In the genomic region with DNA sequence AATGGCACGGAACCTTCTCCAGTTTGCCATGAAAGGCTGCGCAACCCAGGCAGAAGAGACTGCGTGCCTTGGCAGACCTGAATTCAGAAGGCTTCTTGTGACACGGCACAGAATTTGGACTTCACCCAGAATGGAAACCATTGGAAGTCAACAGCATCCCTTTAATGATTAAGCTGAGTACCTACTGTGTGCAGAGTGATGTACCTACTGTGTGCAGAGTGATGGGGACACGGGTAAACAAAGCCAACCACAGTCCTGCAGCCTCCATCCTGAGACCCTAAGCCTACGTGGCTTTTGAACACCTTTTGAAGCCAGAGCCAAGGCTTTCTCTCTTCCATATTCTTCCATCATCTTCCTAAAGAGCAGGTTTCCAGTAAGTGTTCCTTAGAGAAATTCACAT, we compare ENCODE assay signal across 22 mouse cellular contexts. TPM values are rescaled to one million over a fixed set of nuclear protein-coding genes. Genes with fewer than 3 reads are reported as not detected.
A peak's percentile ranks its signal among the peaks of the same experiment; 100 is the strongest.
DNase-seq lines count a peak whose midpoint lies in the region; ATAC-seq and TF ChIP-seq lines count a peak whose summit lies in the region.
"Had no signal": no experiment of that assay in that cellular context is flagged by ENCODE, and none has a peak within 500 bp of the region (broad histone marks: within the 10 kb centered on the region; RNA-seq: fewer than 3 reads in every experiment).

No protein-coding gene starts in this region.

- no peak for TF ChIP-seq POLR2A in CH12.LX (IDR thresholded peaks at IDR 0.05; ENCODE audit: low read depth, low read length)
- TF ChIP-seq POLR2A in MEL (IDR thresholded peaks at IDR 0.05; ENCODE audit: control insufficient read depth in 1 of 2, insufficient read depth in 1 of 2, low read depth in 1 of 2, low read length in 2 of 2, poor library complexity in 1 of 2) = no peak

- in situ Hi-C loops in CH12.LX (cut with MboI; ENCODE audit: low pct_ligation_motif_present, low pct_unique_long_range_greater_than_20kb, low sequenced_read_pairs) = no loop called here

- no peak for TF ChIP-seq CTCF in CH12.LX (conservative IDR thresholded peaks at IDR 0.05 in 1 of 2, IDR thresholded peaks at IDR 0.05 in 1 of 2; ENCODE audit: low read depth in 2 of 2, low read length in 2 of 2)
- TF ChIP-seq CTCF in MEL (IDR thresholded peaks at IDR 0.05 in 2 of 3, conservative IDR thresholded peaks at IDR 0.05 in 1 of 3; ENCODE audit: control insufficient read depth in 1 of 3, insufficient read depth in 1 of 3, low read depth in 2 of 3, low read length in 3 of 3, poor library complexity in 1 of 3, severe bottlenecking in 1 of 3) = no peak

- H3K4me1 ChIP-seq in midbrain, embryonic 11.5 days (ENCODE audit: control insufficient read depth, insufficient read depth, low read length) = peaks cover under 1% of the 10 kb centered on the region; the same call in 1 of the 2 replicates
- peaks cover 4% of the 10 kb centered on the region for H3K4me1 ChIP-seq in midbrain, embryonic 10.5 days
- H3K4me1 ChIP-seq in CH12.LX (ENCODE audit: control insufficient read depth in 1 of 2, insufficient read depth in 2 of 2) (peaks cover 4 to 45% of the 10 kb centered on the region in 2 experiments; a peak in 2 of 4 replicates), MEL (ENCODE audit: control insufficient read depth in 1 of 2, insufficient read depth in 2 of 2, low read length in 2 of 2) (no peaks in the 10 kb centered on the region)

- no peak overlapping the region for H3K27ac ChIP-seq in midbrain, embryonic 11.5 days (ENCODE audit: low read depth, low read length)
- H3K27ac ChIP-seq in midbrain, embryonic 10.5 days (replicated peaks) = no peak overlapping the region
- H3K27ac ChIP-seq in CH12.LX (ENCODE audit: insufficient read depth, low read depth) = no peak overlapping the region
- no peak overlapping the region for H3K27ac ChIP-seq in MEL (ENCODE audit: control insufficient read depth, low read depth, low read length)

- no peaks in the 10 kb centered on the region for H3K27me3 ChIP-seq in midbrain, embryonic 11.5 days (ENCODE audit: control insufficient read depth, insufficient read depth, low read length)
- no peaks in the 10 kb centered on the region for H3K27me3 ChIP-seq in midbrain, embryonic 10.5 days (ENCODE audit: low read depth, poor library complexity, severe bottlenecking)
- H3K27me3 ChIP-seq in CH12.LX (replicated peaks) (no peaks in the 10 kb centered on the region), MEL (ENCODE audit: control insufficient read depth in 1 of 2, insufficient read depth in 2 of 2, low read length in 2 of 2) (no peaks in the 10 kb centered on the region)
- H3K27me3 ChIP-seq: Patski had no signal

- WGBS in midbrain, embryonic 11.5 days = 95% methylated on average over 6 of the region's 6 CpGs
- 93% methylated on average over 6 of the region's 6 CpGs for WGBS in midbrain, embryonic 10.5 days

- H3K36me3 ChIP-seq in midbrain, embryonic 11.5 days (ENCODE audit: control insufficient read depth, insufficient read depth, low read length) = no peaks in the 10 kb centered on the region
- H3K36me3 ChIP-seq in midbrain, embryonic 10.5 days = peaks cover 3% of the 10 kb centered on the region; the same call in 1 of the 2 replicates
- peaks cover 3 to 70% of the 10 kb centered on the region in 2 experiments for H3K36me3 ChIP-seq in CH12.LX (replicated peaks in 1 of 2; ENCODE audit: control insufficient read depth in 1 of 2, insufficient read depth in 1 of 2, low read length in 1 of 2)
- no peaks in the 10 kb centered on the region for H3K36me3 ChIP-seq in MEL (ENCODE audit: control insufficient read depth in 1 of 2, insufficient read depth in 2 of 2, low read length in 2 of 2)

- H3K4me3 ChIP-seq in midbrain, embryonic 11.5 days (ENCODE audit: low read depth, low read length) = no peak overlapping the region
- no peak overlapping the region for H3K4me3 ChIP-seq in midbrain, embryonic 10.5 days
- no peak overlapping the region for H3K4me3 ChIP-seq in CH12.LX (replicated peaks in 1 of 3; ENCODE audit: low read depth in 2 of 3, low read length in 2 of 3, poor library complexity in 1 of 3)
- H3K4me3 ChIP-seq in MEL (ENCODE audit: control insufficient read depth in 1 of 2, insufficient read depth in 1 of 2, low read depth in 2 of 2, low read length in 2 of 2) = no peak overlapping the region

- no peak for ATAC-seq in midbrain, embryonic 11.5 days (ENCODE audit: low FRiP score)
- ATAC-seq: activated CD4-positive, CD25-positive, alpha-beta regulatory T cell, adult 4 months; CD4-positive, CD25-positive, alpha-beta regulatory T cell, adult 4 months; Patski had no signal

- H3K79me2 ChIP-seq in CH12.LX (replicated peaks; ENCODE audit: control insufficient read depth, extremely low read depth, insufficient read depth, poor library complexity, severe bottlenecking) (no peaks in the 10 kb centered on the region), MEL (ENCODE audit: control insufficient read depth, insufficient read depth, low read length, poor library complexity) (no peaks in the 10 kb centered on the region)

- dilution Hi-C loops in CH12.LX (cut with MboI; ENCODE audit: extremely low pct_ligation_motif_present, extremely low pct_unique_long_range_greater_than_20kb, low sequenced_read_pairs) = no loop called here

- TF ChIP-seq RAD21 in CH12.LX (IDR thresholded peaks at IDR 0.05; ENCODE audit: low read depth, low read length) = no peak
- no peak for TF ChIP-seq RAD21 in MEL (IDR thresholded peaks at IDR 0.05; ENCODE audit: low read depth, low read length)

- H3K9ac ChIP-seq in midbrain, embryonic 11.5 days (ENCODE audit: low read length) = no peak overlapping the region
- H3K9ac ChIP-seq in CH12.LX (ENCODE audit: insufficient read depth, low read depth) (no peak overlapping the region), MEL (ENCODE audit: control insufficient read depth, low read depth, low read length, poor library complexity, severe bottlenecking) (no peak overlapping the region)

- DNase-seq in midbrain, embryonic 11.5 days (ENCODE audit: low spot score, missing footprints) = peak; percentile 41
- no peak for DNase-seq in midbrain, embryonic 10.5 days (ENCODE audit: low spot score)
- no peak for DNase-seq in CH12.LX (ENCODE audit: extremely low read depth)
- DNase-seq in MEL (ENCODE audit: low read depth, low spot score) = no peak
- DNase-seq in testis, postnatal 14 days (ENCODE audit: low spot score) = no peak
- no peak for DNase-seq in heart, adult 11 months
- DNase-seq: adrenal gland, adult 2 months; adrenal gland, adult 8-10 months; adrenal gland, postnatal 10 days; adrenal gland, postnatal 14 days; adrenal gland, postnatal 25 days; adrenal gland, postnatal 36 days; B cell, adult 2 months; cerebellum, adult 11 months; cerebellum, adult 11-12 months; cerebellum, adult 18-20 months; cerebellum, adult 2 months; cerebellum, adult 8-10 months had no signal

- TF ChIP-seq EP300 in CH12.LX (IDR thresholded peaks at IDR 0.05; ENCODE audit: low read length) (no peak), MEL (IDR thresholded peaks at IDR 0.05; ENCODE audit: low read depth in 1 of 2, low read length in 2 of 2) (no peak)

- no peak overlapping the region for H3K4me2 ChIP-seq in midbrain, embryonic 11.5 days
- no peak overlapping the region for H3K4me2 ChIP-seq in CH12.LX (ENCODE audit: insufficient read depth, low read depth, poor library complexity, severe bottlenecking)

- H3K9me3 ChIP-seq in midbrain, embryonic 11.5 days (ENCODE audit: control insufficient read depth, low read length) = no peaks in the 10 kb centered on the region
- no peaks in the 10 kb centered on the region for H3K9me3 ChIP-seq in midbrain, embryonic 10.5 days (replicated peaks)
- no peaks in the 10 kb centered on the region for H3K9me3 ChIP-seq in CH12.LX (replicated peaks; ENCODE audit: low read length)
- H3K9me3 ChIP-seq in MEL (replicated peaks; ENCODE audit: insufficient read depth, low read length) = no peaks in the 10 kb centered on the region
- H3K9me3 ChIP-seq: G1E had no signal

TF ChIP-seq in CH12.LX, 34 proteins besides CTCF, POLR2A, EP300 and RAD21:
- TF ChIP-seq IRF4 (IDR thresholded peaks at IDR 0.05; ENCODE audit: low read depth, low read length) = no peak
- TF ChIP-seq CHD1 (IDR thresholded peaks at IDR 0.05; ENCODE audit: low read depth, low read length) = no peak
- no peak for TF ChIP-seq USF2 (conservative IDR thresholded peaks at IDR 0.05; ENCODE audit: low read depth, low read length)
- no peak for TF ChIP-seq POLR2AphosphoS2 (IDR thresholded peaks at IDR 0.05; ENCODE audit: low read depth, low read length)
- TF ChIP-seq ZNF384 (IDR thresholded peaks at IDR 0.05; ENCODE audit: low read depth, low read length) = no peak
- TF ChIP-seq ZKSCAN1 (IDR thresholded peaks at IDR 0.05; ENCODE audit: borderline replicate concordance, low read depth, low read length) = peak; percentile 86

TF ChIP-seq in MEL, 35 proteins besides CTCF, POLR2A, EP300 and RAD21:
- TF ChIP-seq GABPA (IDR thresholded peaks at IDR 0.05; ENCODE audit: low read depth, low read length) = no peak
- peak; percentile 98 for TF ChIP-seq ZKSCAN1 (IDR thresholded peaks at IDR 0.05; ENCODE audit: low read depth, low read length)
TF ChIP-seq in MEL: peak in this region for 1.

RNA-seq across cellular contexts. Expression of a gene that starts 56.9 kb away (rescaled TPM):
- polyA plus RNA-seq in midbrain, embryonic 11.5 days (2014; fragmentation: Nextera tagmentation; extraction: Ambion mirVana) = 14.3 and 15.7 TPM in 2 replicates
- polyA plus RNA-seq in midbrain, embryonic 10.5 days (2016; fragmentation: Nextera tagmentation; extraction: Ambion mirVana) = 17.6 and 19.6 TPM in 2 replicates
- 13.8 and 14.1 TPM in 2 replicates for total RNA-seq in CH12.LX (2012; rRNA removed)
- total RNA-seq in CH12.LX (2014; rRNA removed) = 13.0 and 16.3 TPM in 2 replicates
- polyA plus RNA-seq in CH12.LX (2012; ENCODE audit: insufficient read length, low read depth) = 17.9 and 18.0 TPM in 2 replicates
- 7.0 and 7.6 TPM in 2 replicates for total RNA-seq in MEL (2012; rRNA removed)
- 10 to 100 TPM in 1 of 2 experiments, not detected in 1; 11.7 TPM for polyA plus RNA-seq in MEL (2012; ENCODE audit: insufficient read depth in 1 of 2, insufficient read length in 2 of 2, low read depth in 1 of 2, low replicate concordance in 2 of 2, missing spikeins in 1 of 2)
